Mouse (Mus musculus): Measurements from ENCODE around the gene Gprc5d. TPM values are rescaled to one million over a fixed set of nuclear protein-coding genes. Genes with fewer than 3 reads are reported as not detected.

The Gprc5d gene
- total RNA-seq (2017): not detected in 2 replicates

DNA sequence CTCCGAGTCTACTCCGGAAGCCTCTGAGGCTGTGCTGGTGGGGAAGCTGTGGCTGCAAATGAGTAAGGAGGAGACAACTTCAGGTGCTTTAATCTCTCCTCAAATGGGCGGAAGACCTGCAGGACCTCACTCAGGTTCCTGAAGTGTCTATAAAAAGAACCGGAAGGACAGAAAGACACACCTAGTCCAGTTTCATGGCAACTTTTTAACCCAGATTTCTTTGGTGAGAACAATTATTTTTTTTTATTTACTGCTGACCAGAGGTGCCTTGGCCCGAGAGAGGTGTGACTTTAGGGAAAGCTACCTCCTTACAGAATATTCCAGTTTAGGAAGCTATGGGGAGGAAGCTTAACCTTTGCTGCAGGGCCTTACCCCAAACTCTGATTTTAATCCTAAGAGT, at the start of gene Gprc5d:
TSS of gene Gprc5d (minus strand) at position 101 of the 400 bp plus-strand sequence.
- no peak for ATAC-seq (replicated peaks; ENCODE audit: low read depth, poor library complexity, severe bottlenecking)

DNA sequence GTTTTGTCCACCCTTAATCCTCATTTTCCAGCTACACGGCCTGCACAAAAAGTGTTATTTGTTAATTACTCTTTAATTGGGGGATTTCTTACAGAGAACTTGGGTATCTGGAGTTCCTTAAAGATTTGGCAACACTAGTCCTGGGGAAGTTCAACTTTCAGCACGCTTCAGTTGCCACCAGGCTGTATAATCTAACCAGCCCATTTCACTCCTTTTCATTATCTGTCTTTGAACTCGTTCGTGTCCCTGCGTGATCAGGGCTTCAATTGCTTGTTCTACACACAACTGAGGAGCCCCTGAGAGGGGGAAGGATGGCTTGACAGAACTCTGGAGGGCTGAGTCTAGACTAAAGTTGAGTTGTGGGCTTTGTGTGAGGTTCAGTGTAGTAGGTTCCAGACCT, 48.6 kb upstream of the Gprc5d start:
- ATAC-seq (replicated peaks; ENCODE audit: low read depth, poor library complexity, severe bottlenecking): no peak

GRCm38 (mm10) chr6:135166262-135166661, 48.2 kb upstream of the Gprc5d start:
- no peak for ATAC-seq (replicated peaks; ENCODE audit: low read depth, poor library complexity, severe bottlenecking)

DNA sequence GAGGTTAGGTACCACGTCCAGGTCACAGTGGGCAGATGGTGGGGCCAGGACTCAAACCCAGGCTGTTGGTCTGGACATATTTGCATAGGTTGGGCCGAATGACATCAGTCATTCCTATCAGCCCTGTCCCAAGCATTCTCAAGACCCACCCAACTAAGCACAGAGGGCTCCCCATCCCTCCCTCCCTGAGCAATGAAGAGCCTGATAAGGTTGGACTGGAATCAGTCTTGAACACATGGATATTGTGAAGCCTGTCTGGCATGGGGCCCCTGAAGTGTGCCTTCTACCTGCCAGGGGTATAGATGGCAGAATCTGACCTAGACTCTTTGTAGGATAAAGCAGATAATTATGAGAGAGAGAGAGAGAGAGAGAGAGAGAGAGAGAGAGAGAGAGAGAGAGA, 47.6 kb upstream of the Gprc5d start:
- ATAC-seq (replicated peaks; ENCODE audit: low read depth, poor library complexity, severe bottlenecking): no peak; the same call in 1 of the 2 replicates

DNA sequence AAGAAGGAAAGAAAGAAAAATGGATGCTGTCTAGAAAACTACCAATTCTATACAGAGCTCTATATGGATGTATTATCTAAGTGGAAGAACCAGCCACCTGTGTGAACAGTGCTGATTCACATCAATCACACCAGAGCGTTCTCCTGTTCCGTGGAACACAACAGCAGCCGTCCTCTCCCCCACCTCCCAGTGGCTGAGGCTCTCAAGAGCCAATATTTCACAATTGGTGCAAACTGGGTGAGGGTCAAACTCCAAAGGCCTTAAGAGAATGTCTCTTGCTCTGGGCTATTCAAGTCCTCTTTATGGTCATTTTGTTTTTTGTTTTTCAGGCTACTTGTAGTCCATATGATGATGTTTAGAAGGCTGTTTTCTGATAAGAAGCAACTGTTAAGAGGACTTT, 47.1 kb upstream of the Gprc5d start:
- no peak for ATAC-seq (replicated peaks; ENCODE audit: low read depth, poor library complexity, severe bottlenecking)

DNA sequence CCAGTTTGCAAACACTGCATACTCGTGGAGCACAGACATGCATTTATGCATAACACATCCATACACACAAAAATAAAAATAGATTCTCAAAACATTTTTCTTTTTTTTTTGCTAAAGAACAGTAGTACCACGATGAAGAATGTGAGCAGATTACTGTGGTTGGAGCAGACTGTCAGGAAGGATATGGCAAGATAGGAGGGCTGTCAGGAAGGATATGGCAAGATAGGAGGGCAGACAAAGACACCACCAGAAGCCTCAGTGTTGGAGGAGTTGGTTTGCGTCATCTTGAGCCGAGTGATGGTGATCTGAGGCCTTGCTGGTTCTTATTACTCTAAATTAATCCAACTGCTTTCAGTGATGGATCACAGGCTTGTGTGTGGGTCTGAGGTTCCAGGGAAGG, 44.8 kb upstream of the Gprc5d start:
- ATAC-seq (replicated peaks; ENCODE audit: low read depth, poor library complexity, severe bottlenecking): peak; percentile 61

DNA sequence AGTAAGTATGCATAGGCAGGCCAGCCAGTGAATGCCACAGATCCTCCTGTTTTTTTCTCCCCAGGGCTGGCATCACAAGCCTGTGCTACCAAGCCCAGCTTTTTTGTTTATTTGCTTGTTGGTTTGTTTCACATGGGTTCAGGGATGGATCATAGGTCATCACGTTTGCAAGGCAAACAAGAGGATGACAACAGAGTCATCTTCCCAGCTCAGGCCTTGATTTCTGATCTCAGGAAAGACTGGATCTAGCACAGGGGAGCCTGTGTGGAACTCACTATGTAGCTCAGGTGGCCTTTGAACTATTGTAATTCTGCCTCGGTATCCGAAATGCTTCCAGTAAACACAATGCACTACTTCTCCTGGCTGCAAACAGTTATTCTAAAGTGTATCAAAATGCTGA, 44.2 kb upstream of the Gprc5d start:
- ATAC-seq (replicated peaks; ENCODE audit: low read depth, poor library complexity, severe bottlenecking): no peak

GRCm38 (mm10) chr6:135161356-135161755, 43.3 kb upstream of the Gprc5d start:
- ATAC-seq (replicated peaks; ENCODE audit: low read depth, poor library complexity, severe bottlenecking): no peak

DNA sequence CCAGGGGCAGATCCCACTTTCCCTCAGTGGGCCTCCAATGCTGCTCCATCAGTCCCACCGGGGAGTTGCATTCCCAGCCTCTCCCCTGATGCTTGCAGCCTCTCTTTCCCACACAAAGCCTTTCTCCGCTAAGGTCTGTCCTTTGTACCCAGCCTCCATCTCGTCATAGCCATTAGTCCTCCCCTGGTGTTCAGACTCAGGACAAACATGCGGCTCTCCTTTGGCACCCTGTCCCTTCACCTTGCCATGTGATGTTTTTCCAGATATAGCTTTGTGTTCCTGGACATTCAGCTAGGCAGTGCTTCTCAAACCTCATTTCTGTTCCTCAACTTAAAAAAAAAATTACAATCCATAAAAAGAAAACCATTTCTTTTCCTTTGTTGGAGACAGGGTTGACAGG, 40.4 kb upstream of the Gprc5d start:
- ATAC-seq (replicated peaks; ENCODE audit: low read depth, poor library complexity, severe bottlenecking): no peak

DNA sequence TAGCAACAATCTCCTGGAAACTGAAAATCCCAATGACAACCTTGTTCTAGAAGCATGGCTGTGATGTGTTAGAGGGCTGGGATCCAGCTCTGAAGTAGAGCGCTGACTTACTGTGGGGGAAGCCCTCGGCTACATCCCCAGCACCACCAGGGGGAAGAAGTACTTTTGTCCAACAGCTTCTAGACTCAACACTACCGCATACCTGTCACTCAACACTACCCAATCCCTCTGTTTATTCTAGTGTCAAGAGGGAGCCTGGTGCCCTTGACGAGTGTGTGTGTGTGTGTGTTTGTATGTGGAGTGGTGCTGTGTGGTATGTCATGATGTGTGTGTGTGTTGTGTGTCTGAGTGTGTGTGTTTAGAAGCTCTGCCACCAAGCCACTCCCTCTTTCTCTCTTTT, 39.4 kb upstream of the Gprc5d start:
- ATAC-seq (replicated peaks; ENCODE audit: low read depth, poor library complexity, severe bottlenecking): no peak

DNA sequence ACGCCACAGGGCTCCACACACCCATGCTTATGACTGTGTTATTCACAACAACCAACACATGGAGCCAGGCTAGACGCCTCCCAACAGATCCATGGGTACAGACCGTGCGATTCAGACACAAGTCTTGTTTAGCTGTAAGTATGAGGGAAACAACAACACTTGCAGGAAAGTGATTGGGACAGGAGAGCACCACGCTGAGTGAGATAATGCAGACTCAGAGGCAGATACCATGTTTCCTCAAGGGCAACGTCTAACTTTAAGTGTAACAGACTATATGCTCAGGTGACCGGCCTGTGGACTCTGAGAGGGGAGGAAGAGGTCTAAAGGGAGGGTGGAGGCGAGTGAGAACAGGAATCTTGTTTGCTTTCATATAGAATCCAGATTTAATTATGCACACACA, 38.5 kb upstream of the Gprc5d start:
- ATAC-seq (replicated peaks; ENCODE audit: low read depth, poor library complexity, severe bottlenecking): peak; percentile 53

GRCm38 (mm10) chr6:135153719-135154118, 35.6 kb upstream of the Gprc5d start:
- no peak for ATAC-seq (replicated peaks; ENCODE audit: low read depth, poor library complexity, severe bottlenecking)

- peak; percentile 97 for ATAC-seq (replicated peaks; ENCODE audit: low read depth, poor library complexity, severe bottlenecking)
Measured at GRCm38 (mm10) chr6:135150311-135150710, 32.2 kb upstream of the Gprc5d start.

DNA sequence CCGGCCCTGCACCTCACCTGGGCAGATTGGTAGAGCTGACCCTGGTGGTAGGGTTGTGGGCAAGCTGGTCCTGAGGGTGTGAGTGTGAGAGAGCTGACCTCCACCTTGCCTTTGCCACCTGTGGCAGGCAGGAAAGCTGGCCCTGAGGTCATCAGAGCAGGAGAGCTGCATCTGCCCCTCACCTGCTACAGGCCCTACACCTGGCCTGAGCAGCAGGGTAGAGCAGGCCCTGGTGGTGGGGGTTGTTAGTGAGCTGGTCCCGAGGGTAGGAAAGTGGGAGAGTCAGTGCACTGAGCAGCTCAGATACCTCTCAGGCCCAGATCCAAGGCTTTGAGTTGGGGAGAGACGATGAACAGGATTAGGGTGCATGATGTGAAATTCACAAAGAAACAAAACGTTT, 31.6 kb upstream of the Gprc5d start:
- no peak for ATAC-seq (replicated peaks; ENCODE audit: low read depth, poor library complexity, severe bottlenecking)

GRCm38 (mm10) chr6:135149175-135149574, 31.1 kb upstream of the Gprc5d start:
- ATAC-seq (replicated peaks; ENCODE audit: low read depth, poor library complexity, severe bottlenecking): no peak

- peak; percentile 52; the same call in 1 of the 2 replicates for ATAC-seq (replicated peaks; ENCODE audit: low read depth, poor library complexity, severe bottlenecking)
Measured at GRCm38 (mm10) chr6:135148506-135148905, 30.4 kb upstream of the Gprc5d start.

- ATAC-seq (replicated peaks; ENCODE audit: low read depth, poor library complexity, severe bottlenecking): no peak
Measured at GRCm38 (mm10) chr6:135145976-135146375, 27.9 kb upstream of the Gprc5d start.

- ATAC-seq (replicated peaks; ENCODE audit: low read depth, poor library complexity, severe bottlenecking): peak; percentile 90
Measured at GRCm38 (mm10) chr6:135144516-135144915, 26.4 kb upstream of the Gprc5d start.

DNA sequence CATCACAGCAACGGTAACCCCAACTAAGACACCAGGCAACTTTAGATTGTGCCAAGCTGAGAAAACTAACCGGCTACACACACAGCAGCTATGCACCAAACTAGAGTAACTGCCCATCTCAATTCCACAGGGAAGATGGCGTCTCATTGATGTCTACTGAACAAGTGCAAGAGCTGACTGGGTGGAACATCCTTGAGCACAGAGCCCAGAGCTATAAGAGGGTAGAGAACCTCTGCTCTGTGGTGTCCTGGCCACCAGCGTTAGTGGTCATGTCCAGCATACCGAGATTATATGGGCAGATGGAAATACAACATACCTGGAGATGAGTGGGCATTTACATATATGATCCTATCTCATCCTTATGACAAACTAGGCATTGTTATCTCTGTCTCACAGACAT, 25.1 kb upstream of the Gprc5d start:
- ATAC-seq (replicated peaks; ENCODE audit: low read depth, poor library complexity, severe bottlenecking): no peak

GRCm38 (mm10) chr6:135141451-135142147, 23.5 kb upstream of the Gprc5d start:
- ATAC-seq (replicated peaks; ENCODE audit: low read depth, poor library complexity, severe bottlenecking): no peak

DNA sequence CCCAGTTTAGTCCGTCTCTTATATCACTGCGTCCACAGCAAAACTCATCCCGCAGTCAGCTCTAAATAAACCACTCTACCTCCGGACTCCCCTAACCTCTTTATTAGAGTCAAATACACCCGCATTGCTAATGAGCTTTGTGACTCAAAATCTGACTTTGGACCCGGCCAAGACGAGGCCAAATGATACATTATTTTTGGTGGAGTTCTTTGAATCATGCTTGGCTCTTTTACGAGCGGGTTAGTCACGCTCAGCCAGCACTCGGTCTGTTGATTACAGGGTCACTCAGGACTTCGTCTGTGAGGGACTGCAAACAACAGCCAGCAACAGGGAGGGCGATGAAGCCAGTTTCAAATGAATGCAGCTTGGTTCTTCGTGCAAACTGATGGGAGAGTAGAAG, 20.7 kb upstream of the Gprc5d start:
- ATAC-seq (replicated peaks; ENCODE audit: low read depth, poor library complexity, severe bottlenecking): no peak

DNA sequence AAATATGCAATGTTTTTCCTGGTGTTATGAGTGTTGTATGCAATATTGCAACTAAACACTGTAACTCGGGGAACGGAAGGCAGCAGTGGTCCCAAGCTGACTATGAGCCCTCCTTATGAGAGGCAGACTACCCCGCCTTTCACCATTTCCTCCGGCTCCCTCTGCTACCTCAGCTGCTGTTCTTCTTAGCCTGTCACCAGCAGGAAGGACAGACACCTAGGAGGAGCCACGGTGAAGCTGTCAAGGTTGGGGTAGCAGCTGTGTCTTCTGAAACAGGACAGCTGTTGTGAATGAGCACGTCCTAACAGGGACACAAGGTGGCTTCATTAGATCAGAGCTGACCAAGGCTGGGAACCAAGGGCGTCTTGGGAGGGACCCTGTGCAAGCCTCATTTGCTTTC, 20.1 kb upstream of the Gprc5d start:
- ATAC-seq (replicated peaks; ENCODE audit: low read depth, poor library complexity, severe bottlenecking): no peak
